Mouse (Mus musculus) T-helper 2 cell (primary cell): ENCODE measurements around the gene G3bp1.

Source experiments
- in situ Hi-C: fragments of 300-600 bp; cut with MboI, MseI; formaldehyde crosslinking; loops from one replicate; pipeline ENCODE4 v1.15.1; 2025; ENCODE audit warnings: high pct_unique_total_duplicates

Gene G3bp1

DNA sequence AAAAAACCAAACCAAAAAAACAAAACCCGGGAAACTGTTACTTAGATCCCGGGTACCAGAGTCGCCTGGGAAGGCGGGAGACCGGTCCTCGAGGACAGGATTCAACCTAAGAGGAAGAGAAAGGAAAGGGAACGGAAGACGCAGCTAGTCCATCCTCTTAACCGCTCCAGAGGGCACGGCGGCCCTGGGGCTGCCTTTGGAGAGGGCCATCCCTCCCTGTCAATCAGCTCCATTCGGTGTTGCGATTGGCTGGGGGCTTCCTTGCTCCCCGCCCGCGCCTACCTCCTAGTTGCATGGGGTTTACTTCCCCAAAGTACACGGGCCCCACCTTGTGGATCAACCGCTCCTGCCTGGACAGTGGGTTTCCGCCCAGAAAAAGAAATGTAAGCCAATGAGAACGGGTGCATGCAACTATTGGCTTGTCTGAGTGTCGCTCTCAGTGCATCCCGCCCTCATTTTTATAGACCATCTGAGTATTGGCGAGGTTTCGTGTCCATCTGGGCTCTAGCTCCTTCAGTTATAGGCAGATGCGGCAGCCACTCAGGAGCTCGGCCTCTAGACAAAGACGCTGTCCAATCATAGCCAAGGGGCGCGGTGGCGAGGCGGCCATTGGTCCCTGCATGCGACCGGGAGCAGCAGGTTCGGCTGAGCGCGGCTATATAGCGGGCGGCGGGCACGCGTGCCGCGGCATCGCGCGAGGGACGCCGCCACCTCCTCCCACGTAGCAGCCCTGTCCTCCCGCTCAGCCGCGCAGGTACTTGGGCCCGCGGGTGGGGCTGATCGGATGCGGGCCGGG lies at the start of gene G3bp1:
TSS of gene G3bp1 (plus strand) at position 638 of the 796 bp plus-strand sequence.
- in situ Hi-C loops: no loop called here

DNA sequence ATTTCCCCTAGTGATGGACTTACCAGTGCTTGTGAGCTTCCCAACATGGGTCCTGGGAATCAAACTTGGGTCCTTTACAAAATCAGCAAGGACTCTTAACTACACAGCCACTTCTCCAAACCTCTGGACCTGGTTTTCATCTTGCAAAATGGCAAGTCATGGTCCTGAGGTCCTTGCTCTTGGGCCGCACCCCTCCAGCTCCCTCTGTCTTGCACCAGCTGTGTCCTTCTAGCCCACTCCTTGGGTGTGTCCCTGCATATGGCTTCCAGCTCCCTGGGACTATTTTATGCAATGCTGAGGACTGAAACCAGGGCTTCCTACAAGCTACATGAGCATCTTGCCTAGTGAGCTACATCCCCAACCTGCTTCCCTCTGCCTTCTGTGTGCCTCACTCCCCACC lies 46.5 kb upstream of the G3bp1 start, which contains the start of gene Sparc:
TSS of gene Sparc (minus strand) at position 206 of the 400 bp plus-strand sequence.
- in situ Hi-C loops: loop anchor here (10.0 kb wide), 1 partner anchor 1812 kb away; no protein-coding TSS in a partner anchor

DNA sequence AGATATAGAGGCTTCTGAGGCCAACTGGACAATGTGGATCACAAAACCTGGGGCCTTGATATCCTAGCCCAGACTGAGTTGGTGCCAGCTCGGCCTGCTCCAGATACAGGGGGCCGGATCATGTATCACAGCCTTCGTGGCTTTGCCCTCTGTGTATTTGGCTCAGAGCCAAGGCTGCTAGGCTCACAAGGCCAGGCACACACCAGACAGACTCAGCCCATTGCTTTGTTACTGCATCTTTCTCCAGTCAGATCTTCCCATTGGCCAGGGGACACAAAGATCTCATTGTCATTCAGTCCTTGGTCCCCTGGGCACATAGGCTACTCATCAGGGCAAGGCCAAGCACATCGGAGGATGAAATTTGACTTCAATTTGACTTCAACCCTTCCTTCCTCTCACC lies 45.7 kb upstream of the G3bp1 start:
- in situ Hi-C loops: loop anchor here (10.0 kb wide), 1 partner anchor 1811 kb away; no protein-coding TSS in a partner anchor

DNA sequence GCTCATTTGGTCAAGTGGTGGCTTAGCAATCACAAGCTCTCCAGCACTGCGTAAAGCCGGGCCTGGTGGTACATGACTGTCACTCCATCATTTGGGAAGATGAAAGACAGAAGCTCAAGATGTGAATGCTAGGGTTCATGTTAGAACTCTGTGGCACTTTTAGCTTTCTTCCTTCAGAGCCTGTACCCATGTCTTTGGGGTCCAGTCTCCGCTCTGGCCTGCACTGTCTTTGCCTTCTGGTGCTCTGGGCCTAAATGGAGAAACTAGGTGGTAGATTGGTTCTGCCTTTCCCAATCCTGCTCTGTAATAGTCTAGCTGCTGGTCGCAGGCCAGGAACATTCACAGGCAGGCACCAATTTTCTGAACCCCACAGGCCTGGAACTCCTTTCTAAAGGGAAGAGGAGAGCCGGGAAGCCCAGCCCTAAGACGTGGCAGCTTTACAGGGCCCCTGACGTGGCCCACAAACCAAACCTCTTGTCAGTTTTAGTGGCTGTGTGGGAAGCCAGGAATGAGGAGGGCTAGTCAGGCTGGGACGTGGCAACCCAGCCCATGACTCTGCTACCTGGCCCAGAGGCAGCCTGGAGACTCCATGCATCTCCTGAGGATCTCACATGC lies 44.6 kb upstream of the G3bp1 start:
- in situ Hi-C loops: loop anchor here (10.0 kb wide), 1 partner anchor 1810 kb away; no protein-coding TSS in a partner anchor

DNA sequence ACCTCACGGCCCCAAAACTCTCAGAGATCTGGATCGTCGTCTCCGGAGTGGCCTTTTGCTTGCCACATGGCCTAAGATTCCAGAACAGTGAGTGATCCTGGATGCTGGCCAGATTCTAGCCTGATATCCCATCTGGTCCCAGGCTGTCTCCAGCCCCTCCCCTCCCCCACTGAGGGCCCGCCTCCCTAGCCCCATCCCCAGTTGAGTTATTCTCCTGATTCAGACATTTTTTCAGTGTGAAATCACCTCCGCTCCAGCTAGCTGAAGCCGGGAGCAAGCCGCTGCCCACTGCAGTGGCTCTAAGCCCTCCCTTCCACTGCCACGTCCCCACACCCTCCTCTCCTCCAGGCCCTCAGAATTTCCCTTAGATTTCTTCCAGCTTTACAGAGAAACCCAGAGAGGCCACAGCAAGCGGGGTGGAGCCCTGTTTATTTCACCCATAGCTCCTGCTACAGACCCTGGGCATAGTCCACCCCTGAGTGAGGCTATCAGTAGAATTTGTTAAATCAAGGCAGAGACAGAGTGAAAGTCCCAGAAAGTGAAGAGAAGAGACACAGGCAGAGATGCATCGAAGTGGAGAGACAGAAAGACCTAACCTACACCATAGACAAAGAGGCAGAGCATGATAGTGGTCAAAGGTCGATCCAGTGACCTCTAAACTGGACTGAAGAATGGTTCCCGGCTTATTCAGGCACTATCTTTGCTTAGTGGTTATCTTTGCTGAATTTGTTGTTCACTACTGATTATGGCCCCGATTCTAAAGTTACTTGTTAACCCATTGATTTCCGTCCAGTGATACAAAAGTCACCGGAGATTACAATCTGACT lies 41.1 kb upstream of the G3bp1 start:
- in situ Hi-C loops: loop anchor here (10.0 kb wide), 1 partner anchor 1806 kb away; no protein-coding TSS in a partner anchor

DNA sequence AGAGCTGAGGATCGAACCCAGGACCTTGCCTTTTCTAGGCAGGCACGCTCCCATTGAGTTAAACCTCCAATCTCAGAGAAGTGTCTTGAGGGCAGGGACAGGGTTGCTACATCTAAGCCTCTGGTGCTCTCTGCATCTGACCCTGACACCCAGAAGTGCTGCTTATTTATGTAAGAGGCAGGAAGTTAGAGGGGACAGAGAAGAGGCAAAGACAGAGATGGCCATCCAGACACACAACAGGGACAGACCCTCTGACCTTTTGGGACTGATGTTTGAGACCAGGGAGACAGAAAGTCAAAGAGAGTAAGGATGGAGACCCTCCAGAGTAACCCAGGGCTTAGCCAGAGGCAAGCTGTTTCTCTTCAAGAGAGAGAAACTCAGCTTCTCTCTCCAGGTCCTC lies 39.5 kb upstream of the G3bp1 start:
- in situ Hi-C loops: loop anchor here (10.0 kb wide), 1 partner anchor 1805 kb away; no protein-coding TSS in a partner anchor

DNA sequence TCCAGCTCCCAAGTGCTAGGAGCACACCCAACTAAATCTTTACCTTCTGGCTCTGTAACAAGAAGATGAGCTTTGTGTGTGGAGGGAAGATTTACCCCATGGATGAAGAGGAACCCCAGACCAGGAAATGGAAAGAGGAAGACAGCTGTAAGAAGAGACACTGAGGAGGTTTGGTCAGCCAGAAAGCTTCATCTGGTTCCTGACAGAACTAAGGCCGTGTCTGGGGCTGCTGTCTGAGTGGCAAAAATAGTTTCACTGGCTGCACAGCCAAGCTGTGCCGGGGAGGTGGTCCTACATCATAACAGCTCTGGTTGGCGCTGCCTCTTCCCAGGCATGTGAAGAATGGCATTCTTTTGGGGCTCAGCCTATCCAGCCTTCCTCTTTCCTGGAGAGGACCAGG lies 36.5 kb upstream of the G3bp1 start:
- in situ Hi-C loops: no loop called here

DNA sequence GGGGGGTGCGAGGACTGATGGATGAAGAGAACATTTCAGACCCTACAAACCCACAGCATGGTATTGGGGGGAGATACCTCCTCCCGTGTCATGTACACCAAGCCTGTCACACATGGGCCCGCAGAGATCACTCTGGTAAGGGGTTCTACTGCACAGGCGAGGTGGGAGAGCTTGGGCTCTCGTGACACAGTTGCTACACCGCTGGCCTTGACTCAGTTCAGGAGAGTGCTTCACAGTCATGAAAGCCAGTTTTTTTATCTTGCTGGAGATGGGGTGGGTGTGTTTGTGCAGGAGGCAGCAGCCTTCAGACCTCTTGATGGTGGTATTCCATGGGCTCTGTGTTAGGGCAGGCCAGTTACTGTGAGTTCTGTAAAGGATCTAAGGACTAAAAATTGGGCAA lies 33.4 kb upstream of the G3bp1 start:
- in situ Hi-C loops: no loop called here

DNA sequence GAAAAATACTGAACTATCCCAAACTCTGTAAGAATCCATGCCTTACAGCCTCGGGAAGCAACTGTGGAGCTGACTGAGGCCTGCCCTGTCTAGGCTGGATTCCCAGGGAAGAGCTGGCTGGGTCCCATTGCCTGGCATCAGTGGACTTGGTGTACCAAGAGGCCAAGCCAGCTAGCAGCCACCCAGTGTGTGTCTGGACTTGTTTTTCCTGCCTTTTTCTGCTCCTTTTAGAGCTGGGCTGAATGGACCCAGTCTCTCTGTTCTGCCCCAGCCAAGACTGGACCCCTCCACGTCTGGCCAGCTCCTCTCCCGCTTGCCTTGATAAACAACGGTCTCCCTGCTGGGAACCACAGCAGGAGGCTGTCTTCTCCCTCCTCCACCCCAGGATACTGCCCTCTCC lies 31.5 kb upstream of the G3bp1 start:
- in situ Hi-C loops: no loop called here

DNA sequence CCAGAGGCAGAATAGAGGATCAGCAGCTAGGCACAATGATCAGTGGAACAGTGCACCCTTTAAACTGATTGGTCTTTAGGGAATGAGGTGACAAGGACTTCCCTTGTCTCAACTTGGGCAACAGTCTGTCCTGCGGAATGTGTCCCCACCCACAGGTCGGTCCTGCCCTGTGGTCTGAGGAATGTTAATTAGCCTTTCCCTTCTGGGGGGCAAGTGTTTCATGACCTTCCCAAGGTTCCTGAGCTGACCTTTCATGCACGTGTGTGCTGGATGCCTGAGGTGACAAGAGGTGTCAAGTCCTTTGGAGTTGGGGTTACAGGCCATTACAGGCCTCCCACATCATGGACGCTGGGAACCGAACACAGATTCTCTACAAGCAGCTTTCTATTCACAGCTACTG lies 29.8 kb upstream of the G3bp1 start:
- in situ Hi-C loops: loop anchor here (5.0 kb wide), 1 partner anchor 42 kb away; no protein-coding TSS in a partner anchor

DNA sequence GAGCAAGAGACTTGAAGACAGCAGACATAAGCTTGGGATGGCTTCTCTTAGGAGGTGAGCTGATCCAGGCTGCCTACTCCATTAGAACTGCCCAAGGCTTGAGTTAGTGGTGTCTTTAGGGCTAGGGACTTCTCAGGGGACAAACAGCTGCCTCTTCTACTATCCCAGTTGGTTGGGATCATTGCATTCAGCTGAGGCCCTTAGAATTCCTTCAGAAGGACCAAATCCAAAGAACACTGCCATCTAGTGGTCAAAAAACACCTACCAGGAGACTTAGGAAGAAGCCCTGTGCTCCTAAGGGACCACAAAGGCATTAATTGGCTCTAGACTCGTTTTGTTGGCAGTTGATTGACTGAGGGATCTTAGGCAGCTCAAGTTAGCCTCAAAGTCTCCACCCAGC lies 24.7 kb upstream of the G3bp1 start:
- in situ Hi-C loops: loop anchor here (5.0 kb wide), 1 partner anchor 47 kb away; no protein-coding TSS in a partner anchor

DNA sequence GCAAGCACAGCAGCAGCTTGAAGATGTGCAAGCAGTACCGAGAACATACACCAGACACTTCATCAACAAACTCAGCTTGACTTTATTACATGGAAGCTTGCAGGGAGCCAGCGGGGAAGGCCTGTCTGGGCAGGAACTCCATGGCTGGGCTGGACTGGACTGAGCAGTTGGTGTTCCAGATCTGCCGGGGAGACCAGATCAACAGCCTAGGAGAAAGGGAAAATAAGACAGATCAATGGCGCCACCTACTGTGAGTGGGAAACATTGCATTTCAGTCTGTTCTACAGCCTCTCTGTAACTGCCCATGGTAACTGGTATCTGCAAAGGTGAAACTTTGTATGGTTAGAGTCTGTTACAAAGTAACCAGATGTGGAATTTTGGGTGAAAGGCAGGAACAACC lies 22.9 kb upstream of the G3bp1 start:
- in situ Hi-C loops: no loop called here

DNA sequence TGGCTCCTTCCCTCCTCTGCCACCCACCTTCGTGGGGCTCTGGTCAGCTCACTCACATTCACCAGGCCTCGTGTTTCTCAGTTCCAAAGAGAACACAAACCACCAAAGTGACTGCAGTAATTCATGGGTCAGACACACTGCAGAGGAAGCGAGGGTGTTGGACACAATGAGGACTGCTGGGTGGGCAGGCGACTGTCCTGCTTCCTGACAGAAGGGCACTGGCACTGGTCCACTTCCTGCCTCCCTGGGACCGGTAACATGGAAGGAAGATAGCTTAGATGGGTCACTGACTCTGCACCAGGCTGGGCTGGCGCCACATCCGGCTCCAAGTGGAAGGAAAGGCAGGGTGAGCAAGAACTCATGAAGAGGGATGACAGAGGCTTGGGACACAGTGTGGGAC lies 20.0 kb upstream of the G3bp1 start:
- in situ Hi-C loops: no loop called here

DNA sequence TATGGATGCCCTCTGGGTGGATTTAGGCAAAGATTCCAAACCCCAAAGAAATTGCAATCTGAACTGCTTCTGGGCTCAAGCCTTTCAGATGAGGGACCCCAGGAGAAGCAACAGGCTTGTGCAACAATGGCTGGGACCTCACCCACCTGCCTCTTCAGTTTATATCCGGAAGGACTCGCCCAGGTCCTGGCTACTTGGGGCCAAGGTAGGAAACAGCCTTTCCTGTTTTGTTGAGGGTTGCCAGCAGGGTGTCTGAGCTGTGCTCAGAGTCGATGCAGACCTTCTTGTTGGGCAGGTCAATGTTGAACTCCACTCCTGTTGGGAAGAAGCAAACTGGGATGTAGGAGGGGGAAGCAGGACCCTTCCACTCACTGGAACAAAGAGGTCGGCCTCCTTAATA lies 19.2 kb upstream of the G3bp1 start:
- in situ Hi-C loops: no loop called here

DNA sequence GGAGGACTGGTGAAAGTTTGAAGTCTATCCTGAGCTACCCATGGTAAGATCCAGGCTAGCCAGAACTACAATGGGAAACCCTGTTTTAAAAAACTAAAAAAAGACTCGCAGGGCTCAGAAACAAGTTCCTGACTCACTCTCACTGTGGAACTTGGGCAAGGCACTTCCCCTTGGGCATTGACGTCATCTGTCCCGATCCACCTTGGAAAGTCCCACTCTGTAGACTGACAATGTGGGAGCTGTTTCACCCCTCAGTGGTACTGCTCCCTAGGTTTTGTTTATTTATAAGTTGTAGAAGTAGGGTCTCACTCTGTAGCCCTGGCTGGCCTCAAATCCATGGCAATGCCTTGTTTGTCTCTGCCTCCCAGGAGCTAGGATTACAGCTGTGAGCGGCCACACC lies 15.8 kb upstream of the G3bp1 start:
- in situ Hi-C loops: no loop called here

DNA sequence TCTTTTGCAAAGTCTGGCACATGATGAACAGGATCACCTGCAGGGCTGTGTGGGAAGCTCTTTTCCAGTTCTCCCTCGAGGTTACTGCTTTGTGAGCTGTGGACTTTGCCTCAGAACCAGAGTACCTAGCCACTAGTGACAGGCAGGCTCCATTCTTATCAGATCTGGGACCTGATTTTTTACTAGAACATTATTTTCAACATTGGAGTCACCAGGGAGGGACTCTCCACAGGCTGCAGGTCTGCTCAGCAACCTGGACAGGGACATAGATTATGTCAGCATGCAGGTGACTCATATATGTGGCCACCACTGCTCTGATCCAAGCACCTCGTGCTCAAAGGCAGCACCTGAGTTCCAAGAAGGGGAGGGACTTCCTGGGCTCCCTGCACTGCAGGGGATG lies 14.3 kb upstream of the G3bp1 start:
- in situ Hi-C loops: no loop called here

DNA sequence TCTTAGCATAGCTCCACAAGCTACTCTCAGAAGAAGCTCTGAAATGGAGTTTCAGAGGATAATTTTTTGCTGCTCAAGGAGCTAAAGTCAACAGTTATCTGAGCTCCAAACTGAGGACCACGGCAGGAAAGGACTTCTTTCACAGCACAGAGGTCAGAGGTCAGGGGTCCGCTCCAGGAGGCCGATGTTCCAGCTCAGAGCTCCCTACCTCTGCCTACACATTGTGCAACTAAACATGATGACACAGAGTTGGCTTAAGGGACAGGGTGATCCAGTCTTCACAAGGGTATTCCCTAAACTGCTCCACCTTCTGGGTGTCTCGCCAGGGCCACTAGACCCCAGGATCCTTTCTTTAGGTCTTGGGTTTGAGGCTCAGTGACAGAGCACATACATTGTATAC lies 11.0 kb upstream of the G3bp1 start:
- in situ Hi-C loops: no loop called here

DNA sequence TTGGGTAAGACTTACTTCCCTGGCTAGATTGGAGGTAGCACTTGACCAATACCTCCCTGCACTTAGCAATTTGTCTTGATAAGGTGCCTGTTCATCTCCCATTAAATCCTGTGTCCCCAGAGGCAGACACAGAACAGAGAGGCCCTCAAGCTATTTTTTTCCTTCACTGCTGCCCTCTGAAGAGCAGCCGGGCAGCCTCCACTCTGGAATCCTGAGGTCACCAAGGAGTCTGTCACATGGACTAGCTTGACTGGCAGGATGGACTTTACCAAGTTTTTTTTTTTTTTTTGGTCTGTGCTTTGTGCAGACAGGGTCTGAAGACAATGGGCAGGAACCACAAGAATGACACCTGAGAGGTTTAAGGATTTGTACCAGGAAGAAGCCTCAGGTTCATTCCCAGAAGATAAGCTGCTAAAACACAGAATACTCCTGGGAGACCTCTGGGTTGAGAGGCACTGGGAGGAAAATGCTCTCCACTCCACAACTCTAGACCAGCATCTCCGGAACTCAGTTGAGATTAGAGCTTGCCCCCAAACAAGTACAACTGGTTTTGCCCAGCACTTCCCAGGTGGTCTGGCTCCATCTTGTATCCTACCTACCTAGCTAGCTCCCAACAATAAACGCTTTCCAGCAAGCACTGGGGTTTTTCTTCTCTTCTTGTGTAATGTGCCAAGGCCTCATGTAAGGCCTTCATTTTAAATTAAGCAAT lies 9.5 kb upstream of the G3bp1 start:
- in situ Hi-C loops: no loop called here

DNA sequence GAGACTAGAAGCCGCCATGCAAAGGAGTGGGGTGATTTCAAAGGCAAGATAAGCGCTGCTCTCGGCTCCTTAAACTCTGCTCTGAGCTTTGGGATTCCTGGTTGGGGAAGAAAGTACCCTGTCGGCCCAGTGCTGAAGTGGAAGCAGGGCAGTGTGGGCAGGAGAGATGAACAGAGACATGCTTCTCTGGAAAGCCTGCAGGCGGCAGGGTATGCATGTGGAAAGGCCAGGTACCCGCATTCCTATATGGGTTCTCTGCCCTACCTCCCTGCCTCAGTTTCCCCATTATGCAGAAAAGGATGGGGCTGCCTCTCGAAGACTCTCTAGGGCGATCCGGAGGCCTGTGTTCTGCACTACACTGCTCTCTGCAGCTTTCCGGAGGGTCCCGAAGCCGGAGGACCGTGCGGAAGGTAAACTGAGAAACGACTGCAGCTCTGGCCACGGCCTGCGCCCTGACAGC lies 8.9 kb upstream of the G3bp1 start:
- in situ Hi-C loops: no loop called here

DNA sequence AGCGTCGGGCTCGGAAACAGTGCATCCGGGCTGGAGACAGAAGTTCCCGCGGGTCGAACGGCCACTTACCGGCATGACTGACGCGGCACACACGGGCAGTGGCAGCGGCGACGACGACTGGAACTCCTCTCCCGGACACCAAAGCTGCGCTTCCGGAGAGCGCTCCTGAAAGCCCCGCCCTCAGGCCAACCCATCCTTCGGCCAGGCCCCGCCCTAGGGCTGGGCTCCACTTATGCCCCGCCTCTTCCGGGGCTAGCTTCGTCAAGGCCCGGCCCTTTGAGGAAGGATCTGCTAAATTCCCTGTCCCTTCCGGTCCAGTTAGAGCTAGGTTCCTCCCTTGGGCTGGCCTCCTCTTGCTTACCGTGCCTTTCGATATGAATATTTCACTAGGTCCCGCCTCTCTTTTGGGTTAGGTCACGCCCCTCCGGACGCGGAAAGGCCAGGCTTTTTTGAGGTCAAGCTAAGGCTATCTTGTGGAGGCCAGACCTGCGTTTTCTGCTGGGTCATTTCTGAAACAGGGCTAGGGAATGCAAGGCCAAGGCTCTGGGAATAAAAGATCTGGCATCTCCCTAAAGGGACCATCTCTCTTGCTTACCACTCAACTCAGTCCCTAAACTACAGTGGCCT lies 8.4 kb upstream of the G3bp1 start, which contains the start of gene Atox1:
TSS of gene Atox1 (minus strand) at position 221 of the 627 bp plus-strand sequence.
- in situ Hi-C loops: no loop called here

DNA sequence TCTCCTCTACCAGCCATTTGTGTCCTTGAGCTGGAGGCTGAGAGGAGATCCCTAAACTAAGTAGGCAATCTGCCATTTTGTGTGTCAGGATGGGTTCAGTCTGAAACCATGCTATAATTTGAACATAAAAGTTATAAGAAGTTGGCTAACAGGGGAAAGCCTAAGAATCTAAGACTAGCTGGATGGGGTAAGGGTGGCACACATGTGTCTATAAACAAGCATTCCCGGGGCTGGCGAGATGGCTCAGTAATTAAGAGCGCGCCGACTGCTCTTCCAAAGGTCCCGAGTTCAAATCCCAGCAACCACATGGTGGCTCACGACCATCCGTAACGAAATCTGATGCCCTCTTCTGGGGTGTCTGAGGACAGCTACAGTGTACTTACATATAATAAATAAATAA lies 7.3 kb upstream of the G3bp1 start:
- in situ Hi-C loops: no loop called here
